Mouse (Mus musculus) kidney, adult 2 months (tissue): ENCODE measurements around the gene Sh2b1.

Source experiments
- CTCF ChIP-seq: fragments of 200-500 bp; conservative IDR thresholded peaks from 2 replicates; pipeline ENCODE4 v1.5.1; 2011; ENCODE audit warnings: low read depth, mild to moderate bottlenecking, control low read depth, low read length, moderate library complexity, mixed read lengths; ENCODE audit not compliant: insufficient read depth, insufficient read length
- POLR2A ChIP-seq: fragments of 200-500 bp; IDR thresholded peaks from one replicate; pipeline ENCODE4 v1.6.1; 2011; ENCODE audit warnings: low read depth, low read length, control low read depth

- TF ChIP-seq POLR2A, result no peak
- no peak for TF ChIP-seq CTCF
Measured at GRCm38 (mm10) chr7:126450641-126451040, 24.6 kb downstream of the Sh2b1 start.
